Comparison of ENCODE assay signal across 25 mouse cellular contexts in genomic region chr2:103476657-103477056, GRCm38 (mm10). TPM values are rescaled to one million over a fixed set of nuclear protein-coding genes. Genes with fewer than 3 reads are reported as not detected.
DNase-seq lines count a peak whose midpoint lies in the region; ATAC-seq and TF ChIP-seq lines count a peak whose summit lies in the region.
"Had no signal": no experiment of that assay in that cellular context is flagged by ENCODE, and none has a peak within 500 bp of the region (broad histone marks: within the 10 kb centered on the region; RNA-seq: fewer than 3 reads in every experiment).

No protein-coding gene starts in this region.

- no peak overlapping the region for H3K9ac ChIP-seq in midbrain, embryonic 11.5 days (ENCODE audit: low read length)
- no peak overlapping the region for H3K9ac ChIP-seq in midbrain, postnatal 0 days (replicated peaks; ENCODE audit: low read length, poor library complexity, severe bottlenecking)
- H3K9ac ChIP-seq in stomach, postnatal 0 days (ENCODE audit: low read length) = no peak overlapping the region
- H3K9ac ChIP-seq: embryonic facial prominence, embryonic 13.5 days; forebrain, postnatal 0 days; hindbrain, embryonic 12.5 days; kidney, embryonic 15.5 days; limb, embryonic 13.5 days; midbrain, embryonic 15.5 days had no signal

- H3K36me3 ChIP-seq in midbrain, embryonic 11.5 days (ENCODE audit: control insufficient read depth, insufficient read depth, low read length) = peaks cover 7% of the 10 kb centered on the region; the same call in 1 of the 2 replicates
- H3K36me3 ChIP-seq in midbrain, postnatal 0 days (ENCODE audit: insufficient read depth, low read length) = peaks cover 21% of the 10 kb centered on the region
- peaks cover 14% of the 10 kb centered on the region; the same call in 1 of the 2 replicates for H3K36me3 ChIP-seq in stomach, postnatal 0 days (ENCODE audit: control insufficient read depth, insufficient read depth, low read length)

- no peak for TF ChIP-seq CTCF in midbrain, postnatal 0 days (IDR thresholded peaks at IDR 0.05)
- TF ChIP-seq CTCF in stomach, postnatal 0 days (IDR thresholded peaks at IDR 0.05; ENCODE audit: low read depth) = no peak

- H3K27ac ChIP-seq in midbrain, embryonic 11.5 days (ENCODE audit: low read depth, low read length) = no peak overlapping the region
- H3K27ac ChIP-seq in midbrain, postnatal 0 days (ENCODE audit: low read depth, low read length) = no peak overlapping the region
- H3K27ac ChIP-seq in stomach, postnatal 0 days (replicated peaks) = no peak overlapping the region
- H3K27ac ChIP-seq: embryonic facial prominence, embryonic 13.5 days; forebrain, embryonic 10.5 days; hindbrain, embryonic 12.5 days; hindbrain, postnatal 0 days; kidney, embryonic 15.5 days; limb, embryonic 13.5 days; midbrain, embryonic 15.5 days had no signal

- H3K4me1 ChIP-seq in midbrain, embryonic 11.5 days (ENCODE audit: control insufficient read depth, insufficient read depth, low read length) = no peaks in the 10 kb centered on the region
- H3K4me1 ChIP-seq in midbrain, postnatal 0 days (ENCODE audit: insufficient read depth, low read length) = no peaks in the 10 kb centered on the region
- H3K4me1 ChIP-seq in stomach, postnatal 0 days (replicated peaks; ENCODE audit: control insufficient read depth, insufficient read depth) = no peaks in the 10 kb centered on the region
- H3K4me1 ChIP-seq: embryonic facial prominence, embryonic 13.5 days; forebrain, embryonic 10.5 days; hindbrain, embryonic 12.5 days; kidney, embryonic 15.5 days; limb, embryonic 13.5 days; midbrain, embryonic 15.5 days had no signal

- H3K9me3 ChIP-seq in midbrain, embryonic 11.5 days (ENCODE audit: control insufficient read depth, low read length) = no peaks in the 10 kb centered on the region
- no peaks in the 10 kb centered on the region for H3K9me3 ChIP-seq in midbrain, postnatal 0 days (ENCODE audit: low read length)
- H3K9me3 ChIP-seq in stomach, postnatal 0 days (ENCODE audit: control insufficient read depth, low read length) = no peaks in the 10 kb centered on the region
- H3K9me3 ChIP-seq: embryonic facial prominence, embryonic 13.5 days; forebrain, embryonic 10.5 days; G1E; hindbrain, embryonic 12.5 days; kidney, embryonic 15.5 days; limb, embryonic 13.5 days; midbrain, embryonic 15.5 days had no signal

- intact Hi-C loops in heart, postnatal 14 days (cut with DNase I) = no loop called here

- no peak overlapping the region for H3K4me3 ChIP-seq in midbrain, embryonic 11.5 days (ENCODE audit: low read depth, low read length)
- H3K4me3 ChIP-seq in midbrain, postnatal 0 days (ENCODE audit: low read depth, low read length) = no peak overlapping the region
- no peak overlapping the region for H3K4me3 ChIP-seq in stomach, postnatal 0 days (ENCODE audit: low read depth, low read length)
- H3K4me3 ChIP-seq: embryonic facial prominence, embryonic 13.5 days; forebrain, embryonic 10.5 days; hindbrain, embryonic 12.5 days; kidney, embryonic 15.5 days; limb, embryonic 13.5 days; midbrain, embryonic 15.5 days had no signal

- WGBS in midbrain, embryonic 11.5 days = 93% methylated on average over 11 of the region's 11 CpGs
- WGBS in midbrain, postnatal 0 days = 88% methylated on average over 11 of the region's 11 CpGs
- 93% methylated on average over 11 of the region's 11 CpGs for WGBS in stomach, postnatal 0 days

- TF ChIP-seq EP300 in stomach, postnatal 0 days (optimal IDR thresholded peaks at IDR 0.05) = no peak

- no peak for ATAC-seq in midbrain, embryonic 11.5 days (ENCODE audit: low FRiP score)
- no peak for ATAC-seq in midbrain, postnatal 0 days (ENCODE audit: low FRiP score)
- peak; percentile 38; the same call in 1 of the 2 replicates for ATAC-seq in stomach, postnatal 0 days (ENCODE audit: low FRiP score, low TSS enrichment)
- ATAC-seq: forebrain, postnatal 0 days; hindbrain, postnatal 0 days; midbrain, embryonic 15.5 days had no signal

- H3K4me2 ChIP-seq in midbrain, embryonic 11.5 days = no peak overlapping the region
- no peak overlapping the region for H3K4me2 ChIP-seq in midbrain, postnatal 0 days (ENCODE audit: low read depth, low read length, poor library complexity, severe bottlenecking)
- H3K4me2 ChIP-seq in stomach, postnatal 0 days (replicated peaks; ENCODE audit: low read depth) = no peak overlapping the region
- H3K4me2 ChIP-seq: embryonic facial prominence, embryonic 13.5 days; hindbrain, embryonic 12.5 days; kidney, embryonic 15.5 days; limb, embryonic 13.5 days; midbrain, embryonic 15.5 days had no signal

- no peaks in the 10 kb centered on the region for H3K27me3 ChIP-seq in midbrain, embryonic 11.5 days (ENCODE audit: control insufficient read depth, insufficient read depth, low read length)
- H3K27me3 ChIP-seq in midbrain, postnatal 0 days (ENCODE audit: insufficient read depth, low read length) = no peaks in the 10 kb centered on the region
- H3K27me3 ChIP-seq in stomach, postnatal 0 days (ENCODE audit: control insufficient read depth, insufficient read depth, low read length) = no peaks in the 10 kb centered on the region
- H3K27me3 ChIP-seq: embryonic facial prominence, embryonic 13.5 days; hindbrain, embryonic 12.5 days; kidney, embryonic 15.5 days; limb, embryonic 13.5 days; midbrain, embryonic 15.5 days had no signal

- DNase-seq in heart, adult 11 months = peak; percentile 73
- no peak for DNase-seq in heart, postnatal 14 days
- peak; percentile 23 for DNase-seq in midbrain, embryonic 11.5 days (ENCODE audit: low spot score, missing footprints)
- DNase-seq in midbrain, postnatal 0 days (ENCODE audit: low spot score) = no peak
- no peak for DNase-seq in stomach, postnatal 0 days (ENCODE audit: low spot score)
- DNase-seq in thymus, postnatal 36 days = peak; percentile 12 to 30
- no peak for DNase-seq in cerebellum, postnatal 14 days
- DNase-seq in lung, postnatal 4 days = no peak
- DNase-seq: adrenal gland, postnatal 25 days; cerebellum, adult 11-12 months; cerebellum, adult 9-11 months; forebrain, postnatal 0 days; gastrocnemius, postnatal 10 days; kidney, adult 11 months; kidney, postnatal 4 days; right cerebral cortex, adult 18-20 months; right cerebral cortex, postnatal 4 days had no signal

RNA-seq across cellular contexts. Expression of gene Cat, which starts 8.3 kb away (rescaled TPM):
- total RNA-seq in heart, postnatal 14 days (2021) = 100 to 1,000 TPM; 191 to 200 TPM
- polyA plus RNA-seq in midbrain, embryonic 11.5 days (2014; fragmentation: Nextera tagmentation; extraction: Ambion mirVana) = 149 and 157 TPM in 2 replicates
- total RNA-seq in midbrain, postnatal 0 days (2014; rRNA removed) = 111 and 118 TPM in 2 replicates
- polyA plus RNA-seq in midbrain, postnatal 0 days (2015; fragmentation: Nextera tagmentation; extraction: Ambion mirVana) = 70.2 and 74.2 TPM in 2 replicates
- 42.2 and 54.1 TPM in 2 replicates for polyA plus RNA-seq in stomach, postnatal 0 days (2015; fragmentation: Nextera tagmentation; extraction: Ambion mirVana)

Comparison
In these comparisons a context has a peak if more than half of its experiments do, and no peak if none do; other contexts are left out.
1. DNase-seq: peak in heart, adult 11 months (single experiment), midbrain, embryonic 11.5 days (single experiment) and thymus, postnatal 36 days (2 of 2); none in heart, postnatal 14 days (0 of 2), midbrain, postnatal 0 days (single experiment), stomach, postnatal 0 days (single experiment), cerebellum, postnatal 14 days (0 of 2) and lung, postnatal 4 days (0 of 2).